23 mouse cellular contexts compared by ENCODE assay signal in the genomic region with DNA sequence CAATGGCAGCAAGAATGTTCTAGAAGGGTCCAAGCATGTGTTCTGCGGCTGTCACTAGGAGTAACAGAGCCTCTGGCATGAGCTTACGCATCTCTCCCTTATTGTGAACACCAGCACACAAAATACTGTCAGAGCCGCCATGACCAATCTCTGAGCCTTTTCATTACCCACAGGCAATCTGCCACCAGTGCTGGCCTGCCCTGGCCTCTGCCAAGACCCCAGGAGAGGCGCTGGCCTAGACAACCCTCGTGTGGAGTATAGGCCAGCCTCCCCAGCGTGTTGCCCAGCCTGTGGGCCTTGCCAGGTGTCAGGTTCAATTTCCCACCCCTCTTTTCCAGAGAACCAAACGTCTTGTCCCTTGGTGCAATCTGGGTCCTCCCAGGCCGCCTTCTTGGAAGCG.
DNase-seq lines count a peak whose midpoint lies in the region; ATAC-seq and TF ChIP-seq lines count a peak whose summit lies in the region.
"Had no signal": no experiment of that assay in that cellular context is flagged by ENCODE, and none has a peak within 500 bp of the region (broad histone marks: within the 10 kb centered on the region; RNA-seq: fewer than 3 reads in every experiment).

No protein-coding gene starts in this region.

- H3K9ac ChIP-seq in embryonic facial prominence, embryonic 15.5 days, result no peak overlapping the region
- H3K9ac ChIP-seq in hindbrain, postnatal 0 days (replicated peaks; ENCODE audit: low read length), result no peak overlapping the region
- no peak overlapping the region for H3K9ac ChIP-seq in midbrain, postnatal 0 days (replicated peaks; ENCODE audit: low read length, poor library complexity, severe bottlenecking)
- no peak overlapping the region for H3K9ac ChIP-seq in midbrain, embryonic 16.5 days (ENCODE audit: low read depth, low read length)
- H3K9ac ChIP-seq: embryonic facial prominence, embryonic 13.5 days; forebrain, embryonic 13.5 days; forebrain, embryonic 15.5 days; forebrain, postnatal 0 days had no signal

- H3K4me2 ChIP-seq in embryonic facial prominence, embryonic 15.5 days (replicated peaks), result no peak overlapping the region
- no peak overlapping the region for H3K4me2 ChIP-seq in hindbrain, postnatal 0 days (ENCODE audit: low read depth, low read length)
- H3K4me2 ChIP-seq in midbrain, postnatal 0 days (ENCODE audit: low read depth, low read length, poor library complexity, severe bottlenecking), result no peak overlapping the region
- no peak overlapping the region for H3K4me2 ChIP-seq in midbrain, embryonic 16.5 days (ENCODE audit: low read length)
- H3K4me2 ChIP-seq: embryonic facial prominence, embryonic 13.5 days; forebrain, embryonic 13.5 days; forebrain, embryonic 15.5 days had no signal

- H3K36me3 ChIP-seq in embryonic facial prominence, embryonic 15.5 days, result no peaks in the 10 kb centered on the region
- H3K36me3 ChIP-seq in embryonic facial prominence, embryonic 10.5 days (replicated peaks), result no peaks in the 10 kb centered on the region
- H3K36me3 ChIP-seq in hindbrain, postnatal 0 days (ENCODE audit: insufficient read depth, low read length), result no peaks in the 10 kb centered on the region
- H3K36me3 ChIP-seq in hindbrain, embryonic 10.5 days, result no peaks in the 10 kb centered on the region
- no peaks in the 10 kb centered on the region for H3K36me3 ChIP-seq in midbrain, postnatal 0 days (ENCODE audit: insufficient read depth, low read length)
- H3K36me3 ChIP-seq in midbrain, embryonic 16.5 days (ENCODE audit: control insufficient read depth, insufficient read depth, low read length), result no peaks in the 10 kb centered on the region
- H3K36me3 ChIP-seq: embryonic facial prominence, embryonic 13.5 days; forebrain, embryonic 15.5 days; G1E had no signal

- H3K9me3 ChIP-seq in embryonic facial prominence, embryonic 15.5 days (replicated peaks), result no peaks in the 10 kb centered on the region
- H3K9me3 ChIP-seq in embryonic facial prominence, embryonic 10.5 days, result peaks cover 12% of the 10 kb centered on the region
- H3K9me3 ChIP-seq in hindbrain, postnatal 0 days (ENCODE audit: low read length), result no peaks in the 10 kb centered on the region
- H3K9me3 ChIP-seq in hindbrain, embryonic 10.5 days, result peaks cover 13% of the 10 kb centered on the region
- H3K9me3 ChIP-seq in midbrain, postnatal 0 days (ENCODE audit: low read length), result no peaks in the 10 kb centered on the region
- H3K9me3 ChIP-seq in midbrain, embryonic 16.5 days (replicated peaks; ENCODE audit: control insufficient read depth, low read length, poor library complexity, severe bottlenecking), result no peaks in the 10 kb centered on the region
- H3K9me3 ChIP-seq: embryonic facial prominence, embryonic 13.5 days; forebrain, embryonic 15.5 days had no signal

- no peaks in the 10 kb centered on the region for H3K27me3 ChIP-seq in embryonic facial prominence, embryonic 15.5 days
- H3K27me3 ChIP-seq in embryonic facial prominence, embryonic 10.5 days (replicated peaks; ENCODE audit: low read depth, poor library complexity, severe bottlenecking), result peaks cover 25% of the 10 kb centered on the region
- no peaks in the 10 kb centered on the region for H3K27me3 ChIP-seq in hindbrain, postnatal 0 days (ENCODE audit: insufficient read depth, low read length)
- H3K27me3 ChIP-seq in hindbrain, embryonic 10.5 days (ENCODE audit: insufficient read depth, poor library complexity, severe bottlenecking), result no peaks in the 10 kb centered on the region
- no peaks in the 10 kb centered on the region for H3K27me3 ChIP-seq in midbrain, postnatal 0 days (ENCODE audit: insufficient read depth, low read length)
- no peaks in the 10 kb centered on the region for H3K27me3 ChIP-seq in midbrain, embryonic 16.5 days (ENCODE audit: control insufficient read depth, insufficient read depth, low read depth, low read length)
- H3K27me3 ChIP-seq: embryonic facial prominence, embryonic 13.5 days; forebrain, embryonic 13.5 days; forebrain, embryonic 15.5 days; Patski had no signal

- WGBS in embryonic facial prominence, embryonic 15.5 days, result 64% methylated on average over 9 of the region's 9 CpGs
- WGBS in embryonic facial prominence, embryonic 10.5 days, result 82% methylated on average over 9 of the region's 9 CpGs
- WGBS in hindbrain, postnatal 0 days, result 51% methylated on average over 9 of the region's 9 CpGs
- WGBS in hindbrain, embryonic 10.5 days, result 78% methylated on average over 9 of the region's 9 CpGs
- 69% methylated on average over 9 of the region's 9 CpGs for WGBS in midbrain, postnatal 0 days
- 82% methylated on average over 9 of the region's 9 CpGs for WGBS in midbrain, embryonic 16.5 days

- H3K27ac ChIP-seq in embryonic facial prominence, embryonic 15.5 days (replicated peaks), result no peak overlapping the region
- H3K27ac ChIP-seq in embryonic facial prominence, embryonic 10.5 days (replicated peaks), result no peak overlapping the region
- H3K27ac ChIP-seq in hindbrain, postnatal 0 days, result no peak overlapping the region
- no peak overlapping the region for H3K27ac ChIP-seq in hindbrain, embryonic 10.5 days
- H3K27ac ChIP-seq in midbrain, postnatal 0 days (ENCODE audit: low read depth, low read length), result no peak overlapping the region
- no peak overlapping the region for H3K27ac ChIP-seq in midbrain, embryonic 16.5 days (ENCODE audit: low read length)
- H3K27ac ChIP-seq: embryonic facial prominence, embryonic 13.5 days; forebrain, embryonic 13.5 days; forebrain, embryonic 15.5 days had no signal

- no peaks in the 10 kb centered on the region for H3K4me1 ChIP-seq in embryonic facial prominence, embryonic 15.5 days
- no peaks in the 10 kb centered on the region for H3K4me1 ChIP-seq in embryonic facial prominence, embryonic 10.5 days
- H3K4me1 ChIP-seq in hindbrain, postnatal 0 days (ENCODE audit: insufficient read depth, low read length), result no peaks in the 10 kb centered on the region
- no peaks in the 10 kb centered on the region for H3K4me1 ChIP-seq in hindbrain, embryonic 10.5 days (replicated peaks)
- no peaks in the 10 kb centered on the region for H3K4me1 ChIP-seq in midbrain, postnatal 0 days (ENCODE audit: insufficient read depth, low read length)
- no peaks in the 10 kb centered on the region for H3K4me1 ChIP-seq in midbrain, embryonic 16.5 days (ENCODE audit: control insufficient read depth, insufficient read depth, low read length)
- H3K4me1 ChIP-seq: embryonic facial prominence, embryonic 13.5 days; forebrain, embryonic 13.5 days; forebrain, embryonic 15.5 days had no signal

- TF ChIP-seq CTCF in hindbrain, postnatal 0 days (IDR thresholded peaks at IDR 0.05; ENCODE audit: low read depth), result no peak
- no peak for TF ChIP-seq CTCF in midbrain, postnatal 0 days (IDR thresholded peaks at IDR 0.05)

- DNase-seq in cerebellum, postnatal 10 days, result peak; percentile 78 to 90
- no peak for DNase-seq in cerebellum, postnatal 36 days
- no peak for DNase-seq in embryonic facial prominence, embryonic 10.5 days (ENCODE audit: low spot score)
- peak; percentile 62 for DNase-seq in hindbrain, postnatal 0 days (ENCODE audit: low spot score)
- DNase-seq in hindbrain, embryonic 10.5 days (ENCODE audit: low spot score), result no peak
- peak; percentile 56 for DNase-seq in midbrain, postnatal 0 days (ENCODE audit: low spot score)
- DNase-seq: adrenal gland, adult 8-10 months; adrenal gland, postnatal 14 days; adrenal gland, postnatal 36 days; B cell, adult 2 months; cerebellum, adult 11-12 months; cerebellum, adult 2 months; cerebellum, adult 9-11 months; forebrain, postnatal 0 days had no signal

- H3K4me3 ChIP-seq in embryonic facial prominence, embryonic 15.5 days (replicated peaks), result no peak overlapping the region
- no peak overlapping the region for H3K4me3 ChIP-seq in embryonic facial prominence, embryonic 10.5 days
- no peak overlapping the region for H3K4me3 ChIP-seq in hindbrain, postnatal 0 days (ENCODE audit: low read length)
- no peak overlapping the region for H3K4me3 ChIP-seq in hindbrain, embryonic 10.5 days
- H3K4me3 ChIP-seq in midbrain, postnatal 0 days (ENCODE audit: low read depth, low read length), result no peak overlapping the region
- no peak overlapping the region for H3K4me3 ChIP-seq in midbrain, embryonic 16.5 days (ENCODE audit: low read depth, low read length)
- H3K4me3 ChIP-seq: embryonic facial prominence, embryonic 13.5 days; forebrain, embryonic 13.5 days; forebrain, embryonic 15.5 days had no signal

- peak; percentile 63; the same call in 1 of the 2 replicates for ATAC-seq in embryonic facial prominence, embryonic 15.5 days (ENCODE audit: insufficient number of reproducible peaks, low FRiP score, low TSS enrichment, low read depth)
- ATAC-seq in hindbrain, postnatal 0 days, result peak; percentile 68; the same call in 1 of the 2 replicates
- ATAC-seq in midbrain, postnatal 0 days (ENCODE audit: low FRiP score), result no peak
- ATAC-seq in midbrain, embryonic 16.5 days, result no peak
- ATAC-seq: activated CD4-positive, CD25-positive, alpha-beta regulatory T cell, adult 4 months; CD4-positive, CD25-positive, alpha-beta regulatory T cell, adult 4 months; forebrain, embryonic 13.5 days; forebrain, embryonic 15.5 days; forebrain, postnatal 0 days; Patski had no signal

Comparison
In these comparisons a context has a peak if more than half of its experiments do, and no peak if none do; other contexts are left out.
1. DNase-seq: peak in cerebellum, postnatal 10 days (2 of 2), hindbrain, postnatal 0 days (single experiment) and midbrain, postnatal 0 days (single experiment); none in cerebellum, postnatal 36 days (0 of 2), embryonic facial prominence, embryonic 10.5 days (single experiment) and hindbrain, embryonic 10.5 days (single experiment).
2. ATAC-seq: peak in embryonic facial prominence, embryonic 15.5 days (single experiment) and hindbrain, postnatal 0 days (single experiment); none in midbrain, postnatal 0 days (single experiment) and midbrain, embryonic 16.5 days (single experiment).